Mouse (Mus musculus) retina, postnatal 1 day (tissue): ENCODE measurements at regions not wholly inside any gene's neighbourhood (a gene's known extent, or its start where the extent isn't known, plus 50 kb on each side); places are given as distances from the start of the nearest gene placed in this dataset.

Experiments
- DNase-seq: peaks from one replicate; pipeline ENCODE4 v3.0.0-alpha.2; 2012

GRCm38 (mm10) chr9:66646226-66646625, 53.3 kb upstream of the Usp3 start:
- DNase-seq = peak; percentile 88

GRCm38 (mm10) chr9:66651306-66651705, 58.4 kb upstream of the Usp3 start:
- DNase-seq = peak; percentile 97

GRCm38 (mm10) chr9:66657116-66657758, 56.2 kb upstream of the Car12 start:
- DNase-seq = no peak

- no peak for DNase-seq
These were observed 54.7 kb upstream of the Car12 start for GRCm38 (mm10) chr9:66658707-66659242.

- no peak for DNase-seq
These were observed 53.6 kb upstream of the Car12 start for GRCm38 (mm10) chr9:66659781-66660445.

GRCm38 (mm10) chr9:66661596-66661995, 51.9 kb upstream of the Car12 start:
- no peak for DNase-seq

- no peak for DNase-seq
These were observed 51.0 kb upstream of the Car12 start for GRCm38 (mm10) chr9:66662443-66662842.
